Mouse (Mus musculus) ES-Bruce4 (cell line): ENCODE results near the gene Dnajb4.

Source experiments
- CTCF ChIP-seq: IDR thresholded peaks from one replicate; pipeline ENCODE4 v1.8.1; 2011; ENCODE audit warnings: low read depth, low read length
- EP300 ChIP-seq: IDR thresholded peaks from 2 replicates; pipeline ENCODE4 v1.6.1; 2011; ENCODE audit warnings: low read depth, low read length; ENCODE audit not compliant: insufficient read depth

DNA sequence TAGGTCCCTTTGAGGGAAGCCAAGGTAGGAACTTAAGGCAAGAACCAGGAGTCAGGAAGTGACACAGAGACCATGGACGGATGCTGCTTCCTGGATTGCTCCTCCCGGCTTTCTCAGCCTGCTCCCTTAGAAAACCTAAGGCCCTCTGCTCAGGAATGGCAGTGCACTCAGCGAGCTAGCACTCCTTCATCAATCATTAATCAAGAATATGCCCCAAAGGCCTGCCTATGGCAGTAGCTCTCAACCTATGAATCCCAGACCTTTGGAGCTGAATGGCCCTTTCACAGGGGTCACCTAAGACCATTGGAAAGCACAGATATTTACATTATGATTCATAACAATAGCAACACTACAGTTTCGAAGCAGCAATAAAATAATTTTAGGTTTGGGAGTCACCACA lies 79.1 kb downstream of the Dnajb4 start:
- no peak for TF ChIP-seq CTCF
- no peak for TF ChIP-seq EP300
